In genomic region chr17:69383941-69384665, GRCm38 (mm10) we compare ENCODE assay signal across 8 mouse cellular contexts. TPM values are rescaled to one million over a fixed set of nuclear protein-coding genes. Genes with fewer than 3 reads are reported as not detected.
DNase-seq lines count a peak whose midpoint lies in the region; ATAC-seq and TF ChIP-seq lines count a peak whose summit lies in the region.

No protein-coding gene starts in this region.

- H3K9me3 ChIP-seq in G1E (replicated peaks): no peaks in the 10 kb centered on the region
- H3K9me3 ChIP-seq in forebrain, embryonic 13.5 days (replicated peaks): no peaks in the 10 kb centered on the region
- H3K9me3 ChIP-seq in liver, embryonic 16.5 days (replicated peaks; ENCODE audit: control insufficient read depth, low read length): no peaks in the 10 kb centered on the region
- no peaks in the 10 kb centered on the region for H3K9me3 ChIP-seq in neural tube, embryonic 12.5 days

- peak overlapping the region; percentile 100 for H3K27ac ChIP-seq in forebrain, embryonic 13.5 days
- H3K27ac ChIP-seq in liver, embryonic 16.5 days (ENCODE audit: low read length): peak overlapping the region; percentile 97
- H3K27ac ChIP-seq in neural tube, embryonic 12.5 days: peak overlapping the region; percentile 99

- H3K9ac ChIP-seq in forebrain, embryonic 13.5 days: peak overlapping the region; percentile 96
- peak overlapping the region; percentile 87 for H3K9ac ChIP-seq in liver, embryonic 16.5 days (ENCODE audit: low read depth, low read length)
- peak overlapping the region; percentile 94 for H3K9ac ChIP-seq in neural tube, embryonic 12.5 days

- H3K36me3 ChIP-seq in G1E (replicated peaks): peaks cover 27% of the 10 kb centered on the region
- H3K36me3 ChIP-seq in forebrain, embryonic 13.5 days (ENCODE audit: poor library complexity, severe bottlenecking): peaks cover 22% of the 10 kb centered on the region
- peaks cover 12% of the 10 kb centered on the region; the same call in 1 of the 2 replicates for H3K36me3 ChIP-seq in liver, embryonic 16.5 days (ENCODE audit: control insufficient read depth, insufficient read depth)
- H3K36me3 ChIP-seq in neural tube, embryonic 12.5 days: peaks cover 19% of the 10 kb centered on the region

- H3K4me1 ChIP-seq in G1E (ENCODE audit: insufficient read depth, low read depth, low read length): peaks cover 23% of the 10 kb centered on the region
- peaks cover 16% of the 10 kb centered on the region for H3K4me1 ChIP-seq in forebrain, embryonic 13.5 days
- H3K4me1 ChIP-seq in liver, embryonic 16.5 days (ENCODE audit: control insufficient read depth, low read depth, low read length): peaks cover 17% of the 10 kb centered on the region
- peaks cover 12% of the 10 kb centered on the region for H3K4me1 ChIP-seq in neural tube, embryonic 12.5 days

- H3K4me3 ChIP-seq in G1E (ENCODE audit: low read depth, low read length): peak overlapping the region; percentile 88
- H3K4me3 ChIP-seq in forebrain, embryonic 13.5 days: peak overlapping the region; percentile 82
- H3K4me3 ChIP-seq in liver, embryonic 16.5 days (ENCODE audit: low read depth, low read length): peak overlapping the region; percentile 89
- H3K4me3 ChIP-seq in neural tube, embryonic 12.5 days: peak overlapping the region; percentile 77

- peak overlapping the region; percentile 93 for H3K4me2 ChIP-seq in forebrain, embryonic 13.5 days
- H3K4me2 ChIP-seq in liver, embryonic 16.5 days (ENCODE audit: low read depth, low read length): peak overlapping the region; percentile 97
- peak overlapping the region; percentile 79 for H3K4me2 ChIP-seq in neural tube, embryonic 12.5 days (replicated peaks)

- peak; percentile 18; the same call in 1 of the 2 replicates for ATAC-seq in G1E (ENCODE audit: extremely low read depth, insufficient number of reproducible peaks, low FRiP score, poor library complexity, severe bottlenecking)
- peak; percentile 47 for ATAC-seq in cerebellum, adult (ENCODE audit: insufficient number of reproducible peaks, low FRiP score, low TSS enrichment)
- peak; percentile 7 for ATAC-seq in forebrain, embryonic 13.5 days
- no peak for ATAC-seq in liver, embryonic 16.5 days (ENCODE audit: low read depth)
- peak; percentile 19 for ATAC-seq in neural tube, embryonic 12.5 days (ENCODE audit: low FRiP score, low read depth)

- intact Hi-C loops in heart, postnatal 10 days (cut with DNase I): loop anchor here (1.0 to 2.0 kb wide), 2 partner anchors 33 to 55 kb away; partner anchors contain the start of gene Akain1

- TF ChIP-seq CTCF in G1E (IDR thresholded peaks at IDR 0.05; ENCODE audit: low read depth, low read length): no peak

- DNase-seq in G1E (ENCODE audit: low spot score): peak; percentile 6
- DNase-seq in heart, postnatal 10 days: peak; percentile 70 to 74
- DNase-seq in kidney, postnatal 4 days: peak; percentile 69 to 77
- peak; percentile 7 to 58 for DNase-seq in thymus, postnatal 10 days (ENCODE audit: low spot score in 2 of 2)

- under 1% methylated on average over 37 of the region's 37 CpGs for WGBS in forebrain, embryonic 13.5 days
- under 1% methylated on average over 37 of the region's 37 CpGs for WGBS in liver, embryonic 16.5 days (ENCODE audit: insufficient replicate concordance)
- under 1% methylated on average over 37 of the region's 37 CpGs for WGBS in neural tube, embryonic 12.5 days

- no peaks in the 10 kb centered on the region for H3K27me3 ChIP-seq in G1E (ENCODE audit: insufficient read depth, low read length)
- H3K27me3 ChIP-seq in forebrain, embryonic 13.5 days: no peaks in the 10 kb centered on the region
- no peaks in the 10 kb centered on the region for H3K27me3 ChIP-seq in liver, embryonic 16.5 days (ENCODE audit: control insufficient read depth, insufficient read depth, low read depth, low read length)
- no peaks in the 10 kb centered on the region for H3K27me3 ChIP-seq in neural tube, embryonic 12.5 days (replicated peaks)

RNA-seq across cellular contexts. Expression of gene Zbtb14, which starts 1.3 kb away (rescaled TPM):
- total RNA-seq in G1E (2014; fragmentation: Nextera tagmentation): 27.4 TPM in 2 replicates
- 24.5 and 29.4 TPM in 2 replicates for total RNA-seq in G1E (2017)
- 2.4 and 3.7 TPM in 2 replicates for polyA plus RNA-seq in G1E (2012)
- 36.2 and 39.3 TPM in 2 replicates for polyA plus RNA-seq in forebrain, embryonic 13.5 days (2015; fragmentation: Nextera tagmentation; extraction: Ambion mirVana)
- 10 to 100 TPM; 11.1 to 14.8 TPM for total RNA-seq in heart, postnatal 10 days (2021)
- 7.0 and 7.5 TPM in 2 replicates for polyA plus RNA-seq in liver, embryonic 16.5 days (2015; fragmentation: Nextera tagmentation; extraction: Ambion mirVana)
- polyA plus RNA-seq in neural tube, embryonic 12.5 days (2016; fragmentation: Nextera tagmentation; extraction: Ambion mirVana): 29.5 and 29.8 TPM in 2 replicates

RNA-seq across cellular contexts. Expression of gene Akain1, which starts 55.0 kb away (rescaled TPM):
- total RNA-seq in G1E (2014; fragmentation: Nextera tagmentation): not detected in 2 replicates
- total RNA-seq in G1E (2017): 0.12 and 0.16 TPM in 2 replicates
- not detected in 2 replicates for polyA plus RNA-seq in G1E (2012)
- 0.13 and 0.15 TPM in 2 replicates for polyA plus RNA-seq in forebrain, embryonic 13.5 days (2015; fragmentation: Nextera tagmentation; extraction: Ambion mirVana)
- not detected for total RNA-seq in heart, postnatal 10 days (2021)
- not detected in 2 replicates for polyA plus RNA-seq in liver, embryonic 16.5 days (2015; fragmentation: Nextera tagmentation; extraction: Ambion mirVana)
- 0.89 and 0.93 TPM in 2 replicates for polyA plus RNA-seq in neural tube, embryonic 12.5 days (2016; fragmentation: Nextera tagmentation; extraction: Ambion mirVana)

Comparison
In these comparisons a context has a peak if more than half of its experiments do, and no peak if none do; other contexts are left out.
1. DNase-seq: peak in every context shown above with its lines; median percentile 73 in kidney, postnatal 4 days; 72 in heart, postnatal 10 days; 32 in thymus, postnatal 10 days; 6 in G1E.